Mouse (Mus musculus) MEL (cell line): ENCODE data around the gene Igll1. TPM values are rescaled to one million over a fixed set of nuclear protein-coding genes. Genes with fewer than 3 reads are reported as not detected.

ENCODE experiments used
- DNase-seq: peaks from one replicate; pipeline ENCODE4 v3.0.0; 2011; ENCODE audit warnings: low read depth, low spot score
- H3K27ac ChIP-seq: 2 replicates; pipeline ENCODE4 v1.5.1; 2012; ENCODE audit warnings: low read depth, mild to moderate bottlenecking, control low read depth, low read length, moderate library complexity; ENCODE audit not compliant: control insufficient read depth
- H3K27me3 ChIP-seq, 2 experiments: fragments of 150-350 bp in 1 of 2; sonication (generic) in 1 of 2; 2 replicates each; pipeline ENCODE4 v1.6.1; 2012; ENCODE audit warnings: low read length in 2 of 2, mild to moderate bottlenecking in 2 of 2, improper control_type of control experiment in 1 of 2, moderate library complexity in 1 of 2; ENCODE audit not compliant: insufficient read depth in 2 of 2, control insufficient read depth in 1 of 2
- H3K36me3 ChIP-seq, 2 experiments: 2 replicates each; pipeline ENCODE4 v1.6.1; 2012 to 2014; ENCODE audit warnings: low read length in 2 of 2, improper control_type of control experiment in 1 of 2, inconsistent platforms in 1 of 2, mild to moderate bottlenecking in 1 of 2; ENCODE audit not compliant: insufficient read depth in 2 of 2, control insufficient read depth in 1 of 2
- H3K4me1 ChIP-seq, 2 experiments: fragments of 150-350 bp in 1 of 2; sonication (generic) in 1 of 2; 2 replicates each; pipeline ENCODE4 v1.6.1; 2012; ENCODE audit warnings: low read length in 2 of 2, improper control_type of control experiment in 1 of 2, mild to moderate bottlenecking in 1 of 2; ENCODE audit not compliant: insufficient read depth in 2 of 2, control insufficient read depth in 1 of 2
- H3K4me3 ChIP-seq, 2 experiments: fragments of 150-350 bp in 1 of 2; sonication (generic) in 1 of 2; 2 replicates each; pipeline ENCODE4 v1.5.1; 2012; ENCODE audit warnings: low read depth in 2 of 2, low read length in 2 of 2, mild to moderate bottlenecking in 2 of 2, moderate library complexity in 2 of 2, control low read depth in 1 of 2, improper control_type of control experiment in 1 of 2; ENCODE audit not compliant: control insufficient read depth in 1 of 2, insufficient read depth in 1 of 2
- H3K79me2 ChIP-seq: 2 replicates; pipeline ENCODE4 v1.6.1; 2012; ENCODE audit warnings: mild to moderate bottlenecking, low read length, moderate library complexity; ENCODE audit not compliant: control insufficient read depth, poor library complexity, insufficient read depth
- H3K9ac ChIP-seq: 2 replicates; pipeline ENCODE4 v1.6.1; 2012; ENCODE audit warnings: low read depth, mild to moderate bottlenecking, control low read depth, low read length, moderate library complexity; ENCODE audit not compliant: control insufficient read depth, poor library complexity, severe bottlenecking
- H3K9me3 ChIP-seq: fragments of 150-350 bp; sonication (generic); replicated peaks from 2 replicates; pipeline ENCODE4 v1.6.1; 2012; ENCODE audit warnings: mild to moderate bottlenecking, low read length, improper control_type of control experiment, moderate library complexity; ENCODE audit not compliant: insufficient read depth
- BHLHE40 ChIP-seq: IDR thresholded peaks from 2 replicates; pipeline ENCODE4 v1.6.1; 2012; ENCODE audit warnings: low read depth, mild to moderate bottlenecking, inconsistent platforms, low read length, improper control_type of control experiment, borderline replicate concordance
- CHD1 ChIP-seq: IDR thresholded peaks from 2 replicates; pipeline ENCODE4 v1.6.1; 2012; ENCODE audit warnings: low read depth, mild to moderate bottlenecking, inconsistent platforms, low read length, improper control_type of control experiment
- CTCF ChIP-seq, 3 experiments: IDR thresholded peaks in 2 of 3; conservative IDR thresholded peaks in 1 of 3; 2 replicates each; pipeline ENCODE4 v1.5.1; 2011 to 2012; ENCODE audit warnings: low read length in 3 of 3, low read depth in 2 of 3, mild to moderate bottlenecking in 2 of 3, improper control_type of control experiment in 1 of 3, inconsistent platforms in 1 of 3, mixed read lengths in 1 of 3, moderate library complexity in 1 of 3; ENCODE audit not compliant: control insufficient read depth in 1 of 3, insufficient read depth in 1 of 3, poor library complexity in 1 of 3, severe bottlenecking in 1 of 3
- ELF1 ChIP-seq: IDR thresholded peaks from 2 replicates; pipeline ENCODE4 v1.6.1; 2014; ENCODE audit warnings: low read depth, mild to moderate bottlenecking, inconsistent platforms, low read length, improper control_type of control experiment, moderate library complexity
- ETS1 ChIP-seq: IDR thresholded peaks from 2 replicates; pipeline ENCODE4 v1.6.1; 2012; ENCODE audit warnings: low read depth, mild to moderate bottlenecking, inconsistent platforms, low read length, improper control_type of control experiment, moderate library complexity
- HCFC1 ChIP-seq: IDR thresholded peaks from 2 replicates; pipeline ENCODE4 v1.6.1; 2012; ENCODE audit warnings: low read depth, mild to moderate bottlenecking, inconsistent platforms, low read length, improper control_type of control experiment, moderate library complexity
- JUND ChIP-seq: IDR thresholded peaks from 2 replicates; pipeline ENCODE4 v1.6.1; 2011; ENCODE audit warnings: low read depth, mild to moderate bottlenecking, improper control_type of control experiment, low read length
- KAT2A ChIP-seq: conservative IDR thresholded peaks from 2 replicates; pipeline ENCODE4 v1.6.1; 2012; ENCODE audit warnings: low read depth, low read length, improper control_type of control experiment, inconsistent platforms
- MAZ ChIP-seq: IDR thresholded peaks from 2 replicates; pipeline ENCODE4 v1.6.1; 2012; ENCODE audit warnings: low read depth, mild to moderate bottlenecking, inconsistent platforms, low read length, improper control_type of control experiment
- MEF2A ChIP-seq: IDR thresholded peaks from 2 replicates; pipeline ENCODE4 v1.6.1; 2014; ENCODE audit warnings: low read depth, mild to moderate bottlenecking, inconsistent platforms, low read length, improper control_type of control experiment; ENCODE audit not compliant: poor library complexity, insufficient replicate concordance, severe bottlenecking; ENCODE audit errors: extremely low read depth
- POLR2A ChIP-seq, 2 experiments: IDR thresholded peaks; 2 replicates each; pipeline ENCODE4 v1.6.1; 2011 to 2012; ENCODE audit warnings: low read length in 2 of 2, mild to moderate bottlenecking in 2 of 2, control low read depth in 1 of 2, improper control_type of control experiment in 1 of 2, low read depth in 1 of 2, moderate library complexity in 1 of 2; ENCODE audit not compliant: control insufficient read depth in 1 of 2, insufficient read depth in 1 of 2, poor library complexity in 1 of 2
- POLR2AphosphoS5 ChIP-seq: IDR thresholded peaks from 2 replicates; pipeline ENCODE4 v1.6.1; 2012; ENCODE audit warnings: low read depth, borderline replicate concordance, mild to moderate bottlenecking, inconsistent platforms, low read length, moderate library complexity, mixed read lengths
- RAD21 ChIP-seq: IDR thresholded peaks from 2 replicates; pipeline ENCODE4 v1.6.1; 2011; ENCODE audit warnings: mild to moderate bottlenecking, low read depth, low read length, improper control_type of control experiment
- SIN3A ChIP-seq: IDR thresholded peaks from 2 replicates; pipeline ENCODE4 v1.6.1; 2012; ENCODE audit warnings: low read length, improper control_type of control experiment, inconsistent platforms
- UBTF ChIP-seq: IDR thresholded peaks from 2 replicates; pipeline ENCODE4 v1.6.1; 2012; ENCODE audit warnings: low read depth, mild to moderate bottlenecking, inconsistent platforms, low read length, improper control_type of control experiment, moderate library complexity, borderline replicate concordance; ENCODE audit not compliant: insufficient read depth
- USF1 ChIP-seq: IDR thresholded peaks from 2 replicates; pipeline ENCODE4 v1.6.1; 2014; ENCODE audit warnings: low read depth, mild to moderate bottlenecking, inconsistent platforms, low read length, improper control_type of control experiment, moderate library complexity
- USF2 ChIP-seq, 2 experiments: IDR thresholded peaks; 2 replicates each; pipeline ENCODE4 v1.6.1; 2011 to 2012; ENCODE audit warnings: improper control_type of control experiment in 2 of 2, low read length in 2 of 2, borderline replicate concordance in 1 of 2, inconsistent platforms in 1 of 2, low read depth in 1 of 2, mild to moderate bottlenecking in 1 of 2; ENCODE audit not compliant: insufficient read depth in 1 of 2
- ZC3H11A ChIP-seq: IDR thresholded peaks from 2 replicates; pipeline ENCODE4 v1.6.1; 2012; ENCODE audit warnings: low read depth, mild to moderate bottlenecking, inconsistent platforms, low read length, improper control_type of control experiment
- ZMIZ1 ChIP-seq: IDR thresholded peaks from 2 replicates; pipeline ENCODE4 v1.6.1; 2012; ENCODE audit warnings: low read depth, mild to moderate bottlenecking, inconsistent platforms, low read length, improper control_type of control experiment, moderate library complexity
- ZNF384 ChIP-seq: IDR thresholded peaks from 2 replicates; pipeline ENCODE4 v1.6.1; 2012; ENCODE audit warnings: low read depth, mild to moderate bottlenecking, inconsistent platforms, low read length, improper control_type of control experiment
- polyA plus RNA-seq, 2 experiments: library from polyadenylated mRNA; stranded (reverse) in 1 of 2; unstranded in 1 of 2; fragments of >175 nt in 1 of 2; fragments of >200 nt in 1 of 2; gene quantifications; 2 replicates each; pipeline versions ENCODE4 v1.2.1 to v1.2.4; 2012; ENCODE audit warnings: low replicate concordance in 2 of 2, low read depth in 1 of 2; ENCODE audit not compliant: insufficient read length in 2 of 2, insufficient read depth in 1 of 2, missing spikeins in 1 of 2
- total RNA-seq: library from RNA; depleted of rRNA; stranded (reverse); fragments of 300-350 nt; gene quantifications from 2 replicates; pipeline ENCODE4 v1.2.3, GENCODE M21; 2012

The Igll1 gene
- total and polyA plus RNA-seq, 3 experiments: not detected

- DNase-seq: no peak
- Histone ChIP-seq H3K9ac (no peak overlapping the region), H3K27me3 (no peaks in the 10 kb centered on the region), H3K9me3 (no peaks in the 10 kb centered on the region)
- TF ChIP-seq RAD21 (no peak), ZMIZ1 (no peak), POLR2AphosphoS5 (no peak), POLR2A (IDR thresholded peaks at IDR 0.05; ENCODE audit: control insufficient read depth in 1 of 2, insufficient read depth in 1 of 2, low read depth in 1 of 2, low read length in 2 of 2, poor library complexity in 1 of 2) (no peak)
- TF ChIP-seq, all 39 proteins: peak for 0
- H3K4me1 ChIP-seq: no peaks in the 10 kb centered on the region
- H3K79me2 ChIP-seq: no peaks in the 10 kb centered on the region
- H3K4me3 ChIP-seq: no peak overlapping the region
- H3K27ac ChIP-seq: no peak overlapping the region
- H3K36me3 ChIP-seq: peaks cover 0 to 6% of the 10 kb centered on the region in 2 experiments; a peak in 1 of 4 replicates
These were observed 39.4 kb upstream of the Igll1 start for GRCm38 (mm10) chr16:16903188-16903587.

- no peaks in the 10 kb centered on the region for H3K27me3 ChIP-seq
- no peak overlapping the region for H3K4me3 ChIP-seq
- no peak overlapping the region for H3K9ac ChIP-seq
- H3K79me2 ChIP-seq: peaks cover 2% of the 10 kb centered on the region; the same call in 1 of the 2 replicates
- peaks cover 0 to 2% of the 10 kb centered on the region in 2 experiments; a peak in 2 of 4 replicates for H3K4me1 ChIP-seq
- no peak for DNase-seq
- H3K36me3 ChIP-seq: peaks cover 4% of the 10 kb centered on the region in 2 experiments; a peak in 3 of 4 replicates
- no peaks in the 10 kb centered on the region for H3K9me3 ChIP-seq
- no peak for TF ChIP-seq KAT2A
- no peak overlapping the region for H3K27ac ChIP-seq
These were observed 38.5 kb upstream of the Igll1 start for GRCm38 (mm10) chr16:16902329-16902728.

DNA sequence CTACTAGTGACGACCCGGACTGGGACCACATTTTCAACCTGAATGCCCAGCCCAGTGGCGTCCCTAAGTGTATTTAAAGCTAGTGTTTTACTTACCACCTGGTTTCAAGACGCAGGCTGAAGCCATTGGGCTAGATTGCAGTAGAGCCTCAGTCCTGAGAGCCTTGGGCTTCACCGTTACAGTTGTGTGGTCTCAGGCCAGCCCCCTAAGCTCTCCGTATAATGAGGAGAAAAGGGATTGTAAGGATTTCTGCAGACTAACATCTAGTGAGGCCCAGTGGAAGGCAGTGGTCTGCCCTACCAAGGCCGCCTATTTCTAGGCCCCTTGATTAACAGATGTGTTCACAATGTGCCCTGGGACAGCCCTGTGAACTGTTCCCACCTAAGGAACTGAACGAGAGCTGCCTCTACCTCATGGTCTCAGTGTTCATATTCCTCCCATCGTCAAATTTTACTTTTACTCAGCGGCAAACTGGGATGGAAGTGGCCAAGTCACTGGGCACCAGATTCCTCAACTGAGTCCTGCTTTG, 33.3 kb upstream of the Igll1 start:
- Histone ChIP-seq H3K79me2 (peaks cover 6% of the 10 kb centered on the region), H3K36me3 (peaks cover 0 to 5% of the 10 kb centered on the region in 2 experiments; a peak in 2 of 4 replicates), H3K4me1 (peaks cover 0 to 7% of the 10 kb centered on the region in 2 experiments; a peak in 2 of 4 replicates), H3K9ac (peak overlapping the region; percentile 72), H3K4me3 (peak overlapping the region; percentile 74 to 83), H3K27ac (no peak overlapping the region), H3K27me3 (no peaks in the 10 kb centered on the region), H3K9me3 (no peaks in the 10 kb centered on the region)
- DNase-seq: no peak
- TF ChIP-seq MAZ (no peak), USF2 (IDR thresholded peaks at IDR 0.05; ENCODE audit: borderline replicate concordance in 1 of 2, insufficient read depth in 1 of 2, low read depth in 1 of 2, low read length in 2 of 2) (no peak), SIN3A (no peak), ZMIZ1 (no peak), ZC3H11A (no peak), CHD1 (no peak), MEF2A (no peak), JUND (no peak), ELF1 (no peak), ZNF384 (no peak), ETS1 (no peak), CTCF (IDR thresholded peaks at IDR 0.05 in 2 of 3, conservative IDR thresholded peaks at IDR 0.05 in 1 of 3; ENCODE audit: control insufficient read depth in 1 of 3, insufficient read depth in 1 of 3, low read depth in 2 of 3, low read length in 3 of 3, poor library complexity in 1 of 3, severe bottlenecking in 1 of 3) (no peak), USF1 (no peak), BHLHE40 (no peak), HCFC1 (no peak), POLR2A (IDR thresholded peaks at IDR 0.05; ENCODE audit: control insufficient read depth in 1 of 2, insufficient read depth in 1 of 2, low read depth in 1 of 2, low read length in 2 of 2, poor library complexity in 1 of 2) (no peak), UBTF (no peak), KAT2A (no peak)
